ENCODE assay signal across 12 mouse cellular contexts in the genomic region with DNA sequence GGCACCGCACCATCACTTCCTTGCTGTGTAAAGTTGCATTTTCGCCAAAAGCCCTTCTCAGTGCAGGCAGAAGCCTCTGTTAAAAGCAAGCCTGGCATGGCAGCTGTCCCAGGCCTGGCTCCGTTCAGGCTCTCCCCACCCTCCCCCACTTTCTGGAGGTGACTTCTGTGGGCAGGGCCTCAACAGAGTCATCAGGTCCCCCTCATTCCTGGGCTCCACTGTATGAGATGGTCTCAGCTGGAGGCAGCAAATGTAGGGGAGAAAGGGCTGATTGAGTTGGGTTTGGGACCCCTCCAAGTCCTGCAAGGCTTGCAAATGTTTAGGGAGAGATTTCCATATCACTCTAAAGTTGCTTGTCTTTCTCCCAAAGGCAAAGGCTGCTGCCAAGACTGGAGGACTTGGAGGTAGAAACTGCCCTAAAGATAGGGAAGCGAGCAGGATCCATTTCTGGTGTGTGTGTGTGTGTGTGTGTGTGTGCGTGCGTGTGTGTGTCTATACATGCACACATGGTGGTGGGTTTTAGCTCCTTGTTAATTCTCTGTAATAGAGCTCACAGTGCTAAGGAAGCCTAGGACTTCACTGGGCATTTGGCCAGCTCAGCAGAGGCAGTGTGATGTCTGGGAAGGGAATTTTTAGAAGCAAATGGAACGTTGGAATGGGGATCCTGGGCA. TPM values are rescaled to one million over a fixed set of nuclear protein-coding genes. Genes with fewer than 3 reads are reported as not detected.
DNase-seq lines count a peak whose midpoint lies in the region; ATAC-seq lines count a peak whose summit lies in the region.
"Had no signal": no experiment of that assay in that cellular context is flagged by ENCODE, and none has a peak within 500 bp of the region (broad histone marks: within the 10 kb centered on the region; RNA-seq: fewer than 3 reads in every experiment).

No protein-coding gene starts in this region.

- H3K27me3 ChIP-seq in limb, embryonic 13.5 days: 0 out of 2 replicates have a peak, but pooled peaks cover 2% of the 10 kb centered on the region
- H3K27me3 ChIP-seq in limb, embryonic 10.5 days (ENCODE audit: low read depth, poor library complexity, severe bottlenecking): no peaks in the 10 kb centered on the region

- peak; percentile 76 for ATAC-seq in limb, embryonic 13.5 days (ENCODE audit: low FRiP score, low read depth)

- H3K4me1 ChIP-seq in limb, embryonic 13.5 days: 0 out of 2 replicates have a peak, but pooled peaks cover 5% of the 10 kb centered on the region
- no peaks in the 10 kb centered on the region for H3K4me1 ChIP-seq in limb, embryonic 10.5 days

- H3K27ac ChIP-seq in limb, embryonic 13.5 days: no peak overlapping the region
- no peak overlapping the region for H3K27ac ChIP-seq in limb, embryonic 10.5 days
- H3K27ac ChIP-seq: macrophage had no signal

- no peak overlapping the region for H3K9ac ChIP-seq in limb, embryonic 13.5 days

- H3K9me3 ChIP-seq in limb, embryonic 13.5 days: no peaks in the 10 kb centered on the region
- H3K9me3 ChIP-seq in limb, embryonic 10.5 days (replicated peaks): no peaks in the 10 kb centered on the region

- no peaks in the 10 kb centered on the region for H3K36me3 ChIP-seq in limb, embryonic 13.5 days
- H3K36me3 ChIP-seq in limb, embryonic 10.5 days: no peaks in the 10 kb centered on the region
- H3K36me3 ChIP-seq: G1E had no signal

- H3K4me2 ChIP-seq in limb, embryonic 13.5 days (replicated peaks): no peak overlapping the region

- no peak for DNase-seq in limb, embryonic 10.5 days (ENCODE audit: low spot score)
- peak; percentile 21 to 71 for DNase-seq in frontal cortex, adult 2 months (ENCODE audit: extremely low spot score in 1 of 2, low spot score in 1 of 2)
- peak; percentile 25 for DNase-seq in layer of hippocampus, adult 9-11 months
- DNase-seq in right cerebral cortex, adult 2 months (ENCODE audit: low spot score in 2 of 2): peak; percentile 46 to 60
- DNase-seq in urinary bladder, postnatal 14 days (ENCODE audit: low spot score): no peak
- DNase-seq in urinary bladder, adult 18-20 months (ENCODE audit: low spot score in 2 of 2): no peak
- DNase-seq in urinary bladder, postnatal 4 days (ENCODE audit: low spot score in 2 of 2): no peak
- DNase-seq: kidney, postnatal 25 days; thymus, postnatal 36 days had no signal

- WGBS in limb, embryonic 13.5 days: 65% methylated on average over 7 of the region's 7 CpGs
- WGBS in limb, embryonic 10.5 days: 85% methylated on average over 7 of the region's 7 CpGs

- H3K4me3 ChIP-seq in limb, embryonic 13.5 days: no peak overlapping the region
- no peak overlapping the region for H3K4me3 ChIP-seq in limb, embryonic 10.5 days

RNA-seq across cellular contexts. Expression of gene Spata19, which starts 40.9 kb away (rescaled TPM):
- not detected in 2 replicates for polyA plus RNA-seq in limb, embryonic 13.5 days (2015; fragmentation: Nextera tagmentation; extraction: Ambion mirVana)
- not detected in 2 replicates for polyA plus RNA-seq in limb, embryonic 10.5 days (2016; fragmentation: Nextera tagmentation; extraction: Ambion mirVana)
- polyA plus RNA-seq in frontal cortex, adult 2 months (2012; rRNA removed): 0.98 and 1.4 TPM in 2 replicates
- polyA plus RNA-seq: G1E, macrophage had no signal

Comparison
In these comparisons a context has a peak if more than half of its experiments do, and no peak if none do; other contexts are left out.
1. DNase-seq: peak in frontal cortex, adult 2 months (2 of 2), layer of hippocampus, adult 9-11 months (single experiment) and right cerebral cortex, adult 2 months (2 of 2); none in limb, embryonic 10.5 days (single experiment), urinary bladder, postnatal 14 days (single experiment), urinary bladder, adult 18-20 months (0 of 2) and urinary bladder, postnatal 4 days (0 of 2).